Mouse (Mus musculus) layer of hippocampus, adult 2 months (tissue): ENCODE data around the gene 9330161L09Rik. TPM values are rescaled to one million over a fixed set of nuclear protein-coding genes. Genes with fewer than 3 reads are reported as not detected.
"Not testable (repeated sequence)": the region's sequence is repeated elsewhere in the genome, so short reads cannot be mapped to it uniquely, and the experiment has no call there.

Experiments
- DNase-seq, 2 experiments: peaks; one replicate each; pipeline ENCODE4 v3.0.0; 2022; ENCODE audit warnings: low spot score in 2 of 2
- H3K27ac ChIP-seq: fragments of 200-600 bp; 2 replicates; pipeline ENCODE4 v1.8.1; 2022
- H3K4me3 ChIP-seq: fragments of 200-600 bp; 2 replicates; pipeline ENCODE4 v1.8.1; 2022; ENCODE audit warnings: mild to moderate bottlenecking
- CTCF ChIP-seq: fragments of 200-600 bp; conservative IDR thresholded peaks from 2 replicates; pipeline ENCODE4 v1.8.1; 2022; ENCODE audit warnings: antibody characterized with exemption, mild to moderate bottlenecking, moderate library complexity
- long read RNA-seq, 2 experiments: library from polyadenylated mRNA; stranded (forward); transcript quantifications; one replicate each; pipeline ENCODE4 v2.0.0; 2021; ENCODE audit warnings: borderline mapping rate in 2 of 2
- total RNA-seq, 2 experiments: library from RNA; stranded (reverse); gene quantifications; 2 replicates each; pipeline ENCODE4 v1.2.3; 2021

The 9330161L09Rik gene
- total RNA-seq, result 1 to 10 TPM; 3.5 to 4.0 TPM
- long read RNA-seq, experiment 1, result 0 reads
- long read RNA-seq, experiment 2, result 0 reads

- H3K4me3 ChIP-seq, result no peak within 1 kb of the TSS
- no peak for DNase-seq
- peak within 1 kb of the TSS; percentile 14; the same call in 1 of the 2 replicates for H3K27ac ChIP-seq
- TF ChIP-seq CTCF, result no peak
Measured at GRCm38 (mm10) chr12:103407720-103408119, at the start of gene 9330161L09Rik. TSS of gene 9330161L09Rik (minus strand) at chr12:103407820.

- DNase-seq, result no peak
- no peak within 1 kb of the TSS for H3K27ac ChIP-seq
- TF ChIP-seq CTCF, result no peak
Measured at GRCm38 (mm10) chr12:103457140-103457539, 49.5 kb upstream of the 9330161L09Rik start, which contains the start of gene Ifi27l2b. TSS of gene Ifi27l2b (minus strand) at chr12:103457223.

GRCm38 (mm10) chr12:103456727-103457126 is 49.1 kb upstream of the 9330161L09Rik start:
- not testable (repeated sequence) for H3K27ac ChIP-seq, H3K4me3 ChIP-seq, DNase-seq

More at GRCm38 (mm10) chr12:103457140-103457539, 49.5 kb upstream of the 9330161L09Rik start, which contains the start of gene Ifi27l2b:
- H3K4me3 ChIP-seq, result no peak within 1 kb of the TSS

GRCm38 (mm10) chr12:103453361-103453760 is 45.7 kb upstream of the 9330161L09Rik start:
- no peak for TF ChIP-seq CTCF
- no peak overlapping the region for H3K27ac ChIP-seq
- H3K4me3 ChIP-seq, result no peak overlapping the region
- DNase-seq, result no peak

- DNase-seq, result no peak
Measured at GRCm38 (mm10) chr12:103445060-103445459, 37.4 kb upstream of the 9330161L09Rik start.

GRCm38 (mm10) chr12:103444261-103444660 is 36.6 kb upstream of the 9330161L09Rik start:
- H3K27ac ChIP-seq, H3K4me3 ChIP-seq, DNase-seq: not testable (repeated sequence)

More at GRCm38 (mm10) chr12:103445060-103445459, 37.4 kb upstream of the 9330161L09Rik start:
- H3K4me3 ChIP-seq, result no peak overlapping the region
- TF ChIP-seq CTCF, result no peak
- H3K27ac ChIP-seq, result no peak overlapping the region

GRCm38 (mm10) chr12:103443524-103443923 is 35.9 kb upstream of the 9330161L09Rik start, which contains the start of gene Ifi27l2a:
TSS of gene Ifi27l2a (minus strand) at chr12:103443680.
- DNase-seq, result no peak
- no peak within 1 kb of the TSS for H3K27ac ChIP-seq
- H3K4me3 ChIP-seq, result no peak within 1 kb of the TSS
- no peak for TF ChIP-seq CTCF

- DNase-seq, result no peak
- no peak overlapping the region for H3K27ac ChIP-seq
- TF ChIP-seq CTCF, result no peak
- H3K4me3 ChIP-seq, result no peak overlapping the region
Measured at GRCm38 (mm10) chr12:103437601-103438000, 30.0 kb upstream of the 9330161L09Rik start.

- no peak for TF ChIP-seq CTCF
- peak overlapping the region; percentile 64 for H3K27ac ChIP-seq
- peak overlapping the region; percentile 54 for H3K4me3 ChIP-seq
- no peak for DNase-seq
Measured at GRCm38 (mm10) chr12:103434861-103435260, 27.2 kb upstream of the 9330161L09Rik start.

GRCm38 (mm10) chr12:103433986-103434731 is 26.5 kb upstream of the 9330161L09Rik start, which contains the start of gene Ifi27:
TSS of gene Ifi27 (plus strand) at chr12:103434211.
- H3K27ac ChIP-seq, result peak within 1 kb of the TSS; percentile 64
- no peak for TF ChIP-seq CTCF
- DNase-seq, result peak; percentile 66 to 86
- peak within 1 kb of the TSS; percentile 54 for H3K4me3 ChIP-seq

- no peak for DNase-seq
- no peak for TF ChIP-seq CTCF
- H3K27ac ChIP-seq, result peak overlapping the region; percentile 64
- H3K4me3 ChIP-seq, result no peak overlapping the region
Measured at GRCm38 (mm10) chr12:103433430-103433829, 25.8 kb upstream of the 9330161L09Rik start.

GRCm38 (mm10) chr12:103426710-103427109 is 19.1 kb upstream of the 9330161L09Rik start:
- no peak overlapping the region for H3K4me3 ChIP-seq
- TF ChIP-seq CTCF, result peak; percentile 43
- no peak overlapping the region for H3K27ac ChIP-seq
- no peak for DNase-seq

GRCm38 (mm10) chr12:103425729-103426470 is 18.3 kb upstream of the 9330161L09Rik start, which contains the start of gene Ddx24:
TSS of gene Ddx24 (minus strand) at chr12:103425830.
- peak; percentile 98 to 99 for DNase-seq
- peak; percentile 93 for TF ChIP-seq CTCF
- peak within 1 kb of the TSS; percentile 95 for H3K27ac ChIP-seq
- peak within 1 kb of the TSS; percentile 98 for H3K4me3 ChIP-seq
